Mouse (Mus musculus) thymus, postnatal 0 days (tissue): ENCODE measurements around the gene Evi2a. TPM values are rescaled to one million over a fixed set of nuclear protein-coding genes. Genes with fewer than 3 reads are reported as not detected.

Source experiments
- polyA plus RNA-seq: library from polyadenylated mRNA; unstranded; fragments of >200 nt; fragmentation: Nextera tagmentation; extraction: Ambion mirVana; gene quantifications from 2 replicates; pipeline ENCODE4 v1.2.1, GENCODE M21; 2015

Gene Evi2a
- polyA plus RNA-seq, 1 experiment from 2014 or later: 11.1 TPM

Other genes with a start within 250 kb of the Evi2a start
- 0.20 TPM in 1 of 2 replicates, not detected in the other for gene Gm9964, start 233.7 kb downstream of the Evi2a start, polyA plus RNA-seq
- gene Nf1, start 190.9 kb downstream of the Evi2a start, polyA plus RNA-seq: 3.3 and 4.7 TPM in 2 replicates
- gene Omg, start 26.5 kb downstream of the Evi2a start, polyA plus RNA-seq: 0.19 and 0.25 TPM in 2 replicates
- gene Evi2b, start 6.8 kb downstream of the Evi2a start, polyA plus RNA-seq: 17.7 and 22.7 TPM in 2 replicates
- 1.7 and 2.4 TPM in 2 replicates for gene Evi2, start within 50 bp of the Evi2a start, polyA plus RNA-seq
- 8.4 and 8.6 TPM in 2 replicates for gene Rab11fip4, start 60.6 kb upstream of the Evi2a start, polyA plus RNA-seq